Mouse (Mus musculus) cerebellum, adult 2 months (tissue): Measurements from ENCODE around the gene Cacng8.
"Not testable (repeated sequence)": the region's sequence is repeated elsewhere in the genome, so short reads cannot be mapped to it uniquely, and the experiment has no call there.

Experiments used
- CTCF ChIP-seq: fragments of 200-500 bp; IDR thresholded peaks from 2 replicates; pipeline ENCODE4 v1.5.1; 2011; ENCODE audit warnings: low read depth, mild to moderate bottlenecking, control low read depth, low read length, moderate library complexity, borderline replicate concordance; ENCODE audit not compliant: insufficient read depth
- POLR2A ChIP-seq: fragments of 200-500 bp; IDR thresholded peaks from 2 replicates; pipeline ENCODE4 v1.6.1; 2011; ENCODE audit warnings: low read length, control low read depth, borderline replicate concordance; ENCODE audit not compliant: insufficient read depth

DNA sequence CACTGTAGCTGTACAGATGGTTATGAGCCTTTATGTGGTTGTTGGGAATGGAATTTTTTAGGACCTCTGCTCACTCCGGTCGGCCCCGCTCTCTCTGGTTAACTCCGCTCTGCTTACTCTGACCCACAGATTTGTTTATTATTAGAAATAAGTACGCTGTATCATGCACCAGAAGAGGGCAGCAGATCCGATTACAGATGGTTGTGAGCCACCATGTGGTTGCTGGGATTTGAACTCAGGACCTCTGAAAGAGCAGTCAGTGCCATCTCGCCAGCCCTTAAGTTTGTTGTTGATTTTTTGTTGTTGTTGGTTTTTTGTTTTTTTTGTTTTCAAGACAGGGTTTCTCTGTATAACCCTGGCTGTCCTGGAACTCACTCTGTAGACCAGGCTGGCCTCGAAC, 7.9 kb downstream of the Cacng8 start:
- TF ChIP-seq CTCF, POLR2A: not testable (repeated sequence)
